Mouse (Mus musculus) cerebellum, adult 9-10 months (tissue): Measurements from ENCODE around the gene Trim7.
A peak's percentile ranks its signal among the peaks of the same experiment; 100 is the strongest.

Experiments
- DNase-seq: peaks from one replicate; pipeline ENCODE4 v3.0.0; 2022

Gene Trim7

GRCm38 (mm10) chr11:48830279-48830678 is 4.3 kb downstream of the Trim7 start:
- no peak for DNase-seq

GRCm38 (mm10) chr11:48831273-48831672 is 5.3 kb downstream of the Trim7 start:
- DNase-seq = no peak

GRCm38 (mm10) chr11:48833078-48833730 is 7.3 kb downstream of the Trim7 start:
- no peak for DNase-seq

GRCm38 (mm10) chr11:48833731-48834639 is 8.0 kb downstream of the Trim7 start:
- peak; percentile 93 for DNase-seq

DNA sequence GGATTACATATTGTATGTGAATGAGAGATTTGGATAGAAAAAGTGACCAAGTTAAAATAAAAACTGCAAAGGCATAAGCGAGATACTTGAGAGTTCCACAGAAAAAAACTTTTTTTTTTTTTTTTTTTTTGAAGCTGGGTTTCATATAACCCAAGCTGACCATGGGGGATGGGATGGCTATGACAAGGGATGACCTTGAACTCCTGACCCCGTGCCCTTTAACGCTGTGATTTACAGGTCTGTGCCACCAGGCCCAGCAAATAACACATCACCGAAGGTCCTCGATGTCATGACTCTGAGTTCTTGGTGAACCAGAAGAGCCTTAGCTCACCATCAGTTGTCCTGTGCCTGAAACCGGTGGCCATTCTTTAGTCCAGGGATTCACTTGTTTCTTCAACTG is 10.0 kb downstream of the Trim7 start:
- DNase-seq = no peak

DNA sequence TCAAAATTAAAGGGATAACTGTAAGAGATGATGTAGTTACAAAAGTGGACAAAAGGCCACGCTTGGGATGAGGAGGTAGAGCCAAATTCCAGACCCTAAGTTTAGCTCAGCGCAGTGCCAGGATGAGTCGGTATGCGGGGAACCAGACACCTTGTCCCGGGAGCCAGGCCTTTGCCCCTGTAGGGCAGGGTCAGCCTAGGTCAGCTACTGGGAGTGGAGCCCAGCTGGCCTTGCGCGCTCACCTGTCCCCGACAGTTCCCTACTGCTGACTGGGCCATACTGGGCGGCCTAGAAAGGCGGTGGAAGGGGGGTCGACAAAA is 11.0 kb downstream of the Trim7 start:
- no peak for DNase-seq

DNA sequence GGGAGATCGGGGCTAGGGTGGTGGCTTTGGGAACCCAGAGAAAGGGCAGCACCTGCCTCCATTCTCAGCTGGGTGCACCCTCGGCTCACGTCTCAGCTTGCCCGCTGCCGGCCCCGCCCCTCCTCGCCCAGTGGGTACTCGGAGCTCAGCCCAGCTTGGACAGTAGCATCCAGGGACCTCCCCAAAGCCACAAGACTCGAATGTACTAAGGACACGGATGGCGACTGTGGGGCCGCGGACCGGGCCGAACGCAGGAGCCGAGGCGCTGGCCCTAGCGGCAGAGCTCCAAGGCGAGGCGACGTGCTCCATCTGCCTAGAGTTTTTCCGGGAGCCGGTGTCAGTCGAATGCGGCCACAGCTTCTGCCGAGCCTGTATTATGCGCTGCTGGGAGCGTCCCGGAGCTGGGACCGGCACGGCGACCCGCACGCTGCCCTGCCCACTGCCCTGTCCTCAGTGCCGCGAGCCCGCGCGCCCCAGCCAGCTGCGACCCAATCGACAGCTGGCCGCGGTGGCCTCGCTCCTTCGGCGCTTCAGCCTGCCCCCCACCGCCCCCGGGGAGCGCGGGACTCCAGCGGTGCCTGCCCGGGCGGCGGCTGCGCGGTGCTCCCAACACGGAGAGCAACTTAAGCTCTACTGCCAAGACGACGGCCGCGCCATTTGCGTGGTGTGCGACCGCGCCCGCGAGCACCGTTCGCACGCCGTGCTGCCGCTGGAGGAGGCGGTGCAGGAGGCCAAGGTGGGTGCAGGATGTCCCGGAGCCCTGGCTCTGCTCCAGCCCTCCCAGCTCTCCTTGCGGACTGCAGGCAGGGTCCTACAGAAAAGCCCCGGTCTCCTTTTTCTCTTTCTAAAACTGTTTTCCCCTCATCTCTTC is 11.6 kb downstream of the Trim7 start:
- peak; percentile 77 for DNase-seq

DNA sequence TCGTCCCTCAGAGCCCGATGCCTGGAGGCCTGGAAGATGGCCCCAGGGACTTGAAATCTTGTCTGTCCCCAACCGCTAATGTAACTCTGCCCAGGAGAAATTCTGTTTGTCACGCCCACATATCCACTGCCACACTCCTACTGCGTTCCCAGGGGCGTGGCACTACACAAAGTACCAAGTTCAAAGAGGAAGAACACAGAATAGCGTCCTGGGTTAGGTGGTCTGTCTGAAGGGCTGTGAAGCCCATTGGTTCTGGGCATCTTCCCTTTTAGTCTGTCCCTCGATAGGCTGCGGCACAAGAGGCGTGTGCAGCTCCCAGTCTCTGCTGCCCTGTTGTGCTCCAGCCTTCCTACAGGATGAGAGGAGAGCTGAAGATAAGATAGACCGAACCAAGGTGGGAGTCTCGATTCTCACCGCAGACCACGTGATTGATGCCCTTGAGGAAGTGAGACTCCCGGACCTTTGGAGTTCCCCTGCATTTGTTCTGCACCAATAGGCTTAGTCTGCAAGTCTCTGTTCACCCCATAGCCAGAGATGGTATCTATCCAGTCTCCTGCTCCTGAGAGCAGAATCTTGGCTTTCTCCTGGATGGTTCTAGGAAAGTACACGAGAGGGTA is 12.3 kb downstream of the Trim7 start:
- DNase-seq = peak; percentile 55

DNA sequence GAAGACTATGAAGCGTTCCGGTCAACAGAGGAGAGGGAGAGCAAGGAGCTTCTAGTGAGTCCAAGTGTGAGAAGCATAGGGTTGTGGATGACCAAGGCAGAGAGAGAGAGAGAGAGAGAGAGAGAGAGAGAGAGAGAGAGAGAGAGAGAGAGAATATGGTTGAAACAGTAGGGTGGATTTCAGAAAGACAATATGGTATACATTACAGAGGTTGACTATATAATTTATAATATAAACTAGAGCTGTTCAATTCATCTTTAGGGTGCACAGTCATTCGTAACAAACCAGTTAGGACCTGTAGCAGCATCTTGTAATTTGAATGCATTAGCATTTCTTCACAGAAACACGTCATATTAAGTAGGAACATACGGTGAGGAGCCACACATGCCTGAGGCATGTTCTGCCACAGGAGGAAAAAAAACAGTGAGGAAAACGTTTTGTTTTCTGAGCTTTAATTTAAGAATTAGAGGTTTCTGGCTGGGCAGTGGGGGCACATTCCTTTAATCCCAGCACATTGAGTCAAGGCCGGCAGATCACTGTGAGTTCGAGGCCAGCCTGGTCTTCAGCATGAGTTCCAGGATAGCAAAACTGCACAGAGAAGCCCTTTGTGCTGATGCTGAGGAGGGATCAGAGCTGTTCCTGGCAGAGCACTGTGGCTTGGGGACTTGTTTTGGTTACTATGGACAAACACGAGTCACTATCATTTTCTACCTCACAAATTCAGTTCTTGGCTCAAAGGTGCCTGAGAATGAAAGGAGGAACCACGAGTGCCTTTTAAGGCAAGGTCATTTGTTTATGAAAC is 13.1 kb downstream of the Trim7 start:
- DNase-seq = no peak

DNA sequence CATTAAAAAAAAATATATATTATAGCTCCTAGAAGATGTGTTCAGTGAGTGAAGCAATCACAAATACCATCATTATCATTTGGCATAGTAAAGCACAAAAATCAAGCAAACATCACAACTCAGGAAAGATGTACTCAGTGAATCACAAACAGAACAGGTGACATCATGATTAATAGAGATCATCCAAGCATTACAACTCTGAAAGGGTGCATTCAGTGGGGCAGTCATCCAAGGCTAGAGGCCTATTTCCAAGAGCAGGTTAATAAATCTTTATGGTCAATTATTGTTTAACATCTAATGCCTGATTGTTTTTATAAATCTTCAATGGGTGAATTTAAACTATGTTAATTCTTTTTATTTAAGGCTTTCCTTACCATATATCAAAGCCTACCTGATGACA is 14.9 kb downstream of the Trim7 start:
- peak; percentile 18 for DNase-seq

DNA sequence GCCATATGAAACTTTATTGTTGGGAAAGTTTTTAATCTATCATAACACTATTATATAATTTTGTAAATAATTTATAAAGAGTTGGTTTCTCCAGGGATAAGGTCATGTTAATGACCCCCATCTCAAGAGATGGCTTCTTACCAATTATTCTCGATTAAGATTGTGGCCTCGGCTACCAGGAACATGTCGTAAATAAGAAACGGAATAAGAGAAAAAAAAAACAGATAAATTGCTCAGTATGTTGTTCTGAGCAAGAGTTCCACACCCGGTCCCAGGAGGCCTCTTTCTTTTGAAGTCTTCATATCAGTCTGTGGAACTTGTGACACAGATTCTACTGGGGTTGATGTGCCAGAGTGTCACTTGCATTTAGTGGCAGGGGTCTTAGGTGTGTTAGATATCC is 15.3 kb downstream of the Trim7 start:
- peak; percentile 8 for DNase-seq

DNA sequence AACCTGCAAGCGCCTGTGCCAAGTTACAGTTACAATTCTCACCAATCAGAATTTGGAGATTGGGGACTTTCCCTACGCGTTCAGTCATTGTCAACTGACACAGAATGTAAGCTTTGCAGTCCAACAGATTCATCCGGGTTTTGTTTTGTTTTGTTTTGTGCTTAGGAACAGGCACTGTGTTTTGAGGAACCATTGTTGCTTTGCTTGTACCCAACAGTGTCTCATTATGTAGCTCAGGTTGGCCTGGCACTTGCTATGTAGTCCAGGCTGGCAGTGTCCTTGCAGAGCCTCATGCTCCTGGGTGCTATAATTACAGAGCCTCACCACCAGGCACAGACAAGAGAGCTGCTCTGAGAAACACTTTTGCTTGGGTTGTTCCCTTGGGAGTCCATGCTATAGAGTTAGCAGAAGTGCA is 16.4 kb downstream of the Trim7 start:
- no peak for DNase-seq

DNA sequence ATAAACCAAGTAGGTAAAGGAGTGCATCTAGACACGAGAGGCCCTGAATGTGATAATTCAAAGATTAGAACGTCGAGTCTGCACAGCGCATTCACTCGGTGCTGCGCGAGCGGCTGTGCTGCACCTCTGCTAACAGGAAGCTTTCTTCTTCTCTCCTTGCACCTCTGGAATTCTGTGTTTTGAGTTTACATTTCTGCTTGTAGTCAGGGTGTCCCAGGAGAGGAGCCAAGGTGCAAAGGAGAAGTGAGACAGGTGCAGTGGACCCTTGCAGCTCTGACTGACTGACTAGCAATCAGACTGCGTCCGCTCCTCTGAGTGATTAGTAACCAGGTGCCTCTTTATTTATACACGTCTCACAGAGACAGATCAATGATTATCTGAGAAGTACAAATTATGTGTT is 17.3 kb downstream of the Trim7 start:
- no peak for DNase-seq

- DNase-seq = peak; percentile 29
These were observed 18.4 kb downstream of the Trim7 start for GRCm38 (mm10) chr11:48844309-48844708.

GRCm38 (mm10) chr11:48845244-48845815 is 19.4 kb downstream of the Trim7 start:
- no peak for DNase-seq

GRCm38 (mm10) chr11:48846362-48846761 is 20.4 kb downstream of the Trim7 start:
- DNase-seq = peak; percentile 11

DNA sequence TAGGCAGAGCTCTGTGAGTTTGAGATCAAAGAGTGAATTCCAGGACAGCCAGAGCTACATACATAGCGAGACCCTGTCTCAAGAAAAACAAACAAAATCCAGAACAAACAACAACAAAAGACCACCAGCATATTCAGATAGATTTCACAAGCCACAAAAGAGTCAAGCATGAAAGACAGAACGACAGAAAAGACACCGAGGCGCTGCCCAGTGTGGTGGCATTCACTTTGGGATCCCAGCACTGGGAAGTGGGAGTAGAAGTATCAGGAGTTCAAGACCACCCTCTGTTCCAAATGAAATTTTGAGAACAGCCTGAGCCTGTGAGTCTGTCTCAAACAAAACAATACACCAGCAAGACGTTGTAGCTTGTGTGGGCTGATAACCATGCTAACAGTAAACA is 20.9 kb downstream of the Trim7 start:
- no peak for DNase-seq

GRCm38 (mm10) chr11:48850240-48850639 is 24.3 kb downstream of the Trim7 start:
- DNase-seq = no peak

- DNase-seq = no peak
These were observed 25.5 kb downstream of the Trim7 start for GRCm38 (mm10) chr11:48851270-48851995.

GRCm38 (mm10) chr11:48852190-48852589 is 26.2 kb downstream of the Trim7 start:
- no peak for DNase-seq
